Mouse (Mus musculus): ENCODE results near the gene Rad51c. TPM values are rescaled to one million over a fixed set of nuclear protein-coding genes. Genes with fewer than 3 reads are reported as not detected.
"Not testable (repeated sequence)": the region's sequence is repeated elsewhere in the genome, so short reads cannot be mapped to it uniquely, and the experiment has no call there.

Gene Rad51c
- polyA plus RNA-seq, 1 experiment from 2014 or later = 5.3 TPM

- 0 out of 2 replicates have a peak, but pooled peaks cover 2% of the 10 kb centered on the region for H3K4me1 ChIP-seq (ENCODE audit: control insufficient read depth, insufficient read depth, low read length)
- no peak for ATAC-seq
- WGBS = 86% methylated on average over 3 of the region's 3 CpGs
- H3K4me3 ChIP-seq (ENCODE audit: low read length) = no peak overlapping the region
- H3K9me3 ChIP-seq (ENCODE audit: control insufficient read depth, low read length) = no peaks in the 10 kb centered on the region
- H3K9ac ChIP-seq (ENCODE audit: low read depth, low read length) = no peak overlapping the region
- no peaks in the 10 kb centered on the region for H3K36me3 ChIP-seq (ENCODE audit: control insufficient read depth, insufficient read depth, low read length)
- H3K27ac ChIP-seq (ENCODE audit: low read length) = no peak overlapping the region
- no peak overlapping the region for H3K4me2 ChIP-seq (ENCODE audit: low read depth, low read length)
- no peaks in the 10 kb centered on the region for H3K27me3 ChIP-seq (replicated peaks; ENCODE audit: control insufficient read depth, insufficient read depth, low read length)
Measured at GRCm38 (mm10) chr11:87446159-87446558, 41.4 kb upstream of the Rad51c start.

- not testable (repeated sequence) for H3K4me1 ChIP-seq (ENCODE audit: control insufficient read depth, insufficient read depth, low read length); H3K36me3 ChIP-seq (ENCODE audit: control insufficient read depth, insufficient read depth, low read length); H3K9ac ChIP-seq (ENCODE audit: low read depth, low read length); H3K27ac ChIP-seq (ENCODE audit: low read length); H3K9me3 ChIP-seq (ENCODE audit: control insufficient read depth, low read length); ATAC-seq; H3K4me3 ChIP-seq (ENCODE audit: low read length); H3K27me3 ChIP-seq (replicated peaks; ENCODE audit: control insufficient read depth, insufficient read depth, low read length); H3K4me2 ChIP-seq (ENCODE audit: low read depth, low read length)
- 94% methylated on average over 2 of the region's 4 CpGs for WGBS
Measured at GRCm38 (mm10) chr11:87445593-87445992, 40.8 kb upstream of the Rad51c start.

GRCm38 (mm10) chr11:87444735-87445428 lies 40.1 kb upstream of the Rad51c start:
- no peaks in the 10 kb centered on the region for H3K27me3 ChIP-seq (replicated peaks; ENCODE audit: control insufficient read depth, insufficient read depth, low read length)
- H3K36me3 ChIP-seq (ENCODE audit: control insufficient read depth, insufficient read depth, low read length) = no peaks in the 10 kb centered on the region
- H3K9me3 ChIP-seq (ENCODE audit: control insufficient read depth, low read length) = no peaks in the 10 kb centered on the region
- no peak overlapping the region for H3K9ac ChIP-seq (ENCODE audit: low read depth, low read length)
- no peak overlapping the region for H3K4me3 ChIP-seq (ENCODE audit: low read length)
- no peak for ATAC-seq
- 0 out of 2 replicates have a peak, but pooled peaks cover 2% of the 10 kb centered on the region for H3K4me1 ChIP-seq (ENCODE audit: control insufficient read depth, insufficient read depth, low read length)
- WGBS = 7% methylated on average over 16 of the region's 16 CpGs
- no peak overlapping the region for H3K27ac ChIP-seq (ENCODE audit: low read length)
- peak overlapping the region; percentile 28; the same call in 1 of the 2 replicates for H3K4me2 ChIP-seq (ENCODE audit: low read depth, low read length)

GRCm38 (mm10) chr11:87444056-87444455 lies 39.3 kb upstream of the Rad51c start:
- H3K27ac ChIP-seq (ENCODE audit: low read length); ATAC-seq: not testable (repeated sequence)

GRCm38 (mm10) chr11:87443373-87443883 lies 38.7 kb upstream of the Rad51c start:
- WGBS = 0% methylated on average over 5 of the region's 5 CpGs
- no peak for ATAC-seq

More at GRCm38 (mm10) chr11:87444056-87444455, 39.3 kb upstream of the Rad51c start:
- H3K36me3 ChIP-seq (ENCODE audit: control insufficient read depth, insufficient read depth, low read length); H3K4me1 ChIP-seq (ENCODE audit: control insufficient read depth, insufficient read depth, low read length); H3K4me3 ChIP-seq (ENCODE audit: low read length); H3K27me3 ChIP-seq (replicated peaks; ENCODE audit: control insufficient read depth, insufficient read depth, low read length); H3K4me2 ChIP-seq (ENCODE audit: low read depth, low read length); H3K9ac ChIP-seq (ENCODE audit: low read depth, low read length); H3K9me3 ChIP-seq (ENCODE audit: control insufficient read depth, low read length): not testable (repeated sequence)
- WGBS = 65% methylated on average over 10 of the region's 10 CpGs

GRCm38 (mm10) chr11:87442643-87443372 lies 38.1 kb upstream of the Rad51c start:
- ATAC-seq = peak; percentile 98
- H3K27ac ChIP-seq (ENCODE audit: low read length) = peak overlapping the region; percentile 59
- not testable (repeated sequence) for H3K27me3 ChIP-seq (replicated peaks; ENCODE audit: control insufficient read depth, insufficient read depth, low read length); H3K36me3 ChIP-seq (ENCODE audit: control insufficient read depth, insufficient read depth, low read length); H3K4me1 ChIP-seq (ENCODE audit: control insufficient read depth, insufficient read depth, low read length); H3K9me3 ChIP-seq (ENCODE audit: control insufficient read depth, low read length)
- H3K4me3 ChIP-seq (ENCODE audit: low read length) = peak overlapping the region; percentile 37
- under 1% methylated on average over 31 of the region's 62 CpGs for WGBS
- peak overlapping the region; percentile 60; the same call in 1 of the 2 replicates for H3K9ac ChIP-seq (ENCODE audit: low read depth, low read length)
- H3K4me2 ChIP-seq (ENCODE audit: low read depth, low read length) = peak overlapping the region; percentile 67

More at GRCm38 (mm10) chr11:87443373-87443883, 38.7 kb upstream of the Rad51c start:
- H3K36me3 ChIP-seq (ENCODE audit: control insufficient read depth, insufficient read depth, low read length) = no peaks in the 10 kb centered on the region
- H3K9ac ChIP-seq (ENCODE audit: low read depth, low read length) = no peak overlapping the region
- H3K4me3 ChIP-seq (ENCODE audit: low read length) = no peak overlapping the region
- H3K4me2 ChIP-seq (ENCODE audit: low read depth, low read length) = no peak overlapping the region
- H3K9me3 ChIP-seq (ENCODE audit: control insufficient read depth, low read length) = no peaks in the 10 kb centered on the region
- 0 out of 2 replicates have a peak, but pooled peaks cover 2% of the 10 kb centered on the region for H3K4me1 ChIP-seq (ENCODE audit: control insufficient read depth, insufficient read depth, low read length)
- H3K27ac ChIP-seq (ENCODE audit: low read length) = peak overlapping the region; percentile 61
- no peaks in the 10 kb centered on the region for H3K27me3 ChIP-seq (replicated peaks; ENCODE audit: control insufficient read depth, insufficient read depth, low read length)

- ATAC-seq = no peak
- H3K4me3 ChIP-seq (ENCODE audit: low read length) = no peak overlapping the region
- 89% methylated on average over 10 of the region's 10 CpGs for WGBS
- no peak overlapping the region for H3K9ac ChIP-seq (ENCODE audit: low read depth, low read length)
- no peak overlapping the region for H3K4me2 ChIP-seq (ENCODE audit: low read depth, low read length)
- H3K9me3 ChIP-seq (ENCODE audit: control insufficient read depth, low read length) = no peaks in the 10 kb centered on the region
- H3K27me3 ChIP-seq (replicated peaks; ENCODE audit: control insufficient read depth, insufficient read depth, low read length) = no peaks in the 10 kb centered on the region
- no peak overlapping the region for H3K27ac ChIP-seq (ENCODE audit: low read length)
- H3K4me1 ChIP-seq (ENCODE audit: control insufficient read depth, insufficient read depth, low read length) = 0 out of 2 replicates have a peak, but pooled peaks cover 2% of the 10 kb centered on the region
- H3K36me3 ChIP-seq (ENCODE audit: control insufficient read depth, insufficient read depth, low read length) = no peaks in the 10 kb centered on the region
Measured at GRCm38 (mm10) chr11:87439796-87440420, 35.2 kb upstream of the Rad51c start.

- WGBS = 38% methylated on average over 5 of the region's 5 CpGs
- no peak overlapping the region for H3K27ac ChIP-seq (ENCODE audit: low read length)
- no peaks in the 10 kb centered on the region for H3K9me3 ChIP-seq (ENCODE audit: control insufficient read depth, low read length)
- no peaks in the 10 kb centered on the region for H3K4me1 ChIP-seq (ENCODE audit: control insufficient read depth, insufficient read depth, low read length)
- ATAC-seq = peak; percentile 42; the same call in 1 of the 2 replicates
- no peaks in the 10 kb centered on the region for H3K36me3 ChIP-seq (ENCODE audit: control insufficient read depth, insufficient read depth, low read length)
- no peak overlapping the region for H3K4me2 ChIP-seq (ENCODE audit: low read depth, low read length)
- H3K4me3 ChIP-seq (ENCODE audit: low read length) = no peak overlapping the region
- H3K9ac ChIP-seq (ENCODE audit: low read depth, low read length) = no peak overlapping the region
- H3K27me3 ChIP-seq (replicated peaks; ENCODE audit: control insufficient read depth, insufficient read depth, low read length) = no peaks in the 10 kb centered on the region
Measured at GRCm38 (mm10) chr11:87436326-87437232, 31.8 kb upstream of the Rad51c start.
